Mouse (Mus musculus) stomach, postnatal 0 days (tissue): ENCODE measurements around the gene Rbpms2. TPM values are rescaled to one million over a fixed set of nuclear protein-coding genes. Genes with fewer than 3 reads are reported as not detected.
A peak's percentile ranks its signal among the peaks of the same experiment; 100 is the strongest.

ENCODE experiments used
- ATAC-seq: fragments of 200-750 bp; cut with Nextera tagmentation; 2 replicates; pipeline ENCODE4 v1.8.0; 2017; ENCODE audit not compliant: low FRiP score, low TSS enrichment
- DNase-seq: peaks from one replicate; pipeline ENCODE4 v3.0.0-alpha.2; 2016; ENCODE audit warnings: low spot score
- H3K27ac ChIP-seq: fragments of 300-500 bp; sonication (generic); replicated peaks from 2 replicates; pipeline ENCODE4 v1.5.1; 2014; ENCODE audit warnings: mild to moderate bottlenecking, control low read depth
- H3K27me3 ChIP-seq: fragments of 300-500 bp; sonication (generic); 2 replicates; pipeline ENCODE4 v1.6.1; 2014; ENCODE audit warnings: low read length; ENCODE audit not compliant: control insufficient read depth, insufficient read depth
- H3K36me3 ChIP-seq: fragments of 300-500 bp; sonication (generic); 2 replicates; pipeline ENCODE4 v1.6.1; 2014; ENCODE audit warnings: low read length, mixed read lengths; ENCODE audit not compliant: control insufficient read depth, insufficient read depth
- H3K4me1 ChIP-seq: fragments of 300-500 bp; sonication (generic); replicated peaks from 2 replicates; pipeline ENCODE4 v1.6.1; 2014; ENCODE audit warnings: antibody characterized with exemption; ENCODE audit not compliant: control insufficient read depth, insufficient read depth
- H3K4me2 ChIP-seq: fragments of 300-500 bp; sonication (generic); replicated peaks from 2 replicates; pipeline ENCODE4 v1.6.1; 2014; ENCODE audit warnings: low read depth, mild to moderate bottlenecking, control low read depth, moderate library complexity
- H3K4me3 ChIP-seq: fragments of 300-500 bp; sonication (generic); 2 replicates; pipeline ENCODE4 v1.5.1; 2014; ENCODE audit warnings: low read depth, low read length, control low read depth
- H3K9ac ChIP-seq: fragments of 300-500 bp; sonication (generic); 2 replicates; pipeline ENCODE4 v1.6.1; 2014; ENCODE audit warnings: mild to moderate bottlenecking, low read length, control low read depth, mixed read lengths
- H3K9me3 ChIP-seq: fragments of 300-500 bp; sonication (generic); 2 replicates; pipeline ENCODE4 v1.6.1; 2016; ENCODE audit warnings: low read length; ENCODE audit not compliant: control insufficient read depth
- CTCF ChIP-seq: IDR thresholded peaks from 2 replicates; pipeline ENCODE4 v1.5.1; 2016; ENCODE audit warnings: antibody characterized with exemption, low read depth, mild to moderate bottlenecking, moderate library complexity
- EP300 ChIP-seq: optimal IDR thresholded peaks from 2 replicates; pipeline ENCODE3; 2016; ENCODE audit warnings: antibody characterized with exemption
- WGBS: fragments of 180-500 bp; shearing (Covaris S2); extraction: QIAGEN DNeasy Blood & Tissue Kit; methylation state at CpG from one replicate; pipeline ENCODE4 v1.1.7; 2014; 5-methylcytosine and 5-hydroxymethylcytosine counted together
- polyA plus RNA-seq: library from polyadenylated mRNA; unstranded; fragments of >200 nt; fragmentation: Nextera tagmentation; extraction: Ambion mirVana; gene quantifications from 2 replicates; pipeline ENCODE4 v1.2.1, GENCODE M21; 2015

Rbpms2 gene
- polyA plus RNA-seq, 1 experiment from 2014 or later, result 19.9 TPM

DNA sequence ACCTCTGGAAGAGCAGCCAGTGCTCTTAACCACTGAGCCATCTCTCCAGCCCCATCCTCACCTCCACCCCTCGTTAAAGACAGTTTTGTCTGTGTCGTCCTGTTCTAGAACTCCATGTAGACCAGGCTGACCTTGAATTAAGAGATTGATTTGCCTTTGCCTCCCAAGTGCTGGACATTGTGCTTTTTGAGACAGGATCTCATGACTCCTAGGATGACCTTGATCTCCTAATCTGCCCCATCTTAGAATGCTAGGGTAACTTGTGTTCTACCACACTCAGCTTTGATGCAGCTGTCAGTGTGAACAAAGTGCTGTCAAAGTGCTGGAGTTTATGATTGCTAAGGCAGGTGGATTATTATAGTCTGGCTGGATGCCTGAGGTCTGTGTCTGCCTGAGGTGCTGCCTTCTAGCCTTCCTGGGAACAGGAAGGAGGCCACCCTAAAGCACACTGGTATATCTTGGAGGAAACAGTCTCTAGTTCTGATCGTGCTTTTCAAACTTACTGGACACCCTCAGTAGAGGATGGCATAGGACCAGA, 25.3 kb downstream of the Rbpms2 start:
- Histone ChIP-seq H3K4me3 (no peak overlapping the region), H3K9me3 (no peaks in the 10 kb centered on the region), H3K27ac (no peak overlapping the region), H3K9ac (no peak overlapping the region), H3K27me3 (no peaks in the 10 kb centered on the region), H3K4me2 (no peak overlapping the region), H3K4me1 (0 out of 2 replicates have a peak, but pooled peaks cover 2% of the 10 kb centered on the region), H3K36me3 (no peaks in the 10 kb centered on the region)
- no peak for TF ChIP-seq EP300
- TF ChIP-seq CTCF, result no peak
- ATAC-seq, result no peak
- no peak for DNase-seq
- 88% methylated on average over 3 of the region's 3 CpGs for WGBS

DNA sequence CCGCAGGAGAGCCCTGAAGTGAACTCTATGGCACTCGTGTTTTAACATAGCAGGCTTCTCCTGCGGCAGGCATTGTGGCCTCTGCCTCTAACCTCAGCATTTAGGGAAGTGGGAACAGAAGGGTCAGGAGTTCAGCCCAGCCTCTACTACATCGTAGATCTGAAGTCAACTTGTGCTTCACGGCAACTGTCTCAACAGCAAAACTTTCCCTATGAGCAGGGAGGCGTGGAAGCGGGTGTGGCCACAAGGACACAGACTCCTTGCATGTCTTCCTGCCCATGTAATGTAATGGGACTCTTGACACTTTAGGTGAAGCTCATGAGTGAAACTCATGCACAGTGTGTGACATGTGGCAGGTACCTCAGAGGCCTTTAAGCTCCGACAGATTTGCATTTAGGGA, 26.1 kb downstream of the Rbpms2 start:
- Histone ChIP-seq H3K4me3 (no peak overlapping the region), H3K4me2 (no peak overlapping the region), H3K9ac (no peak overlapping the region), H3K4me1 (no peaks in the 10 kb centered on the region), H3K27ac (no peak overlapping the region), H3K27me3 (no peaks in the 10 kb centered on the region), H3K36me3 (no peaks in the 10 kb centered on the region), H3K9me3 (no peaks in the 10 kb centered on the region)
- DNase-seq (no peak), ATAC-seq (no peak)
- 68% methylated on average over 8 of the region's 8 CpGs for WGBS
- TF ChIP-seq EP300, result no peak
- TF ChIP-seq CTCF, result no peak

DNA sequence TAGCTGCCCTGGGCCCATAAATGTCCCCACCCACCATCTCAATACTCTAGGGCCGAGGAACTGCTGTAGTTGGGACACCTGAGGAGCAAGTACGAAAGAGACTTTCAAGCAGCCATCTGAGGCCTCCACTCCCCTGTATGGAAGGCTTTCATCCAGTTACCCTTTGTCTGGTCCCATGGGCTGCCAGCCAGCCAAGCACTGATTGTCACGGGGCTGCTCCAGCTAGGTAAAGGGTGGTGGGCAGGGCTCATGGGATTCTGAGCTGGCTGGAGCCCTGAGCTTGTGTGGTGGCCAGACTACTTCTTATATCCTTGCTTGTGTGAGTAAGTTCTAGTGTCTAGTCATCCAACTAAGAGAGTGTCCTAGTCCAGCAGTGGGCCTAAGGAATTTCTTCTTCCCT, 27.8 kb downstream of the Rbpms2 start:
- Histone ChIP-seq H3K4me2 (no peak overlapping the region), H3K36me3 (no peaks in the 10 kb centered on the region), H3K9me3 (no peaks in the 10 kb centered on the region), H3K27me3 (no peaks in the 10 kb centered on the region), H3K4me3 (no peak overlapping the region), H3K4me1 (no peaks in the 10 kb centered on the region), H3K27ac (no peak overlapping the region), H3K9ac (no peak overlapping the region)
- TF ChIP-seq CTCF (no peak), EP300 (no peak)
- ATAC-seq (no peak), DNase-seq (no peak)
- 76% methylated on average over 3 of the region's 3 CpGs for WGBS

DNA sequence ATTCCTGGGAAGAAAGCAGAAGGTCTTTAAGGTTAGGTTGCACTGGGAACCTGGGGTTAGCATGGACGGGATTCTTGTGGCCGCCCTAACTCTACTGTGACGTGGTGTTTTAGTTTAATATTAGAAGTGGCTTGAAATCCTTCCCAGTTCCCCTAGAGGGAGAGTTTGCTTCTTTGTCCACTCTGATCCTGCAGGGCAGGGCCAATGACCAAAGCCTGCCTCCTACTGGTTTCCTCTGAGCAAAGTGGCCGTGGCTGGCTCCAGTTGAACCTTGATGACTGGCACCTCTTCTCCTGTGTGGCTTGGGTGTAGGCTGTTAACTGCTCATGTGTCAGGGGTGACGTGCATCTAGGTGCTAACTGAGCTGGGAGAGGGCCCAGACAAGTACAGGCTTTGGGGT, 31.6 kb downstream of the Rbpms2 start:
- ATAC-seq (peak; percentile 12; the same call in 1 of the 2 replicates), DNase-seq (no peak)
- H3K27me3 ChIP-seq, result no peaks in the 10 kb centered on the region
- no peak overlapping the region for H3K27ac ChIP-seq
- no peak overlapping the region for H3K4me2 ChIP-seq
- H3K4me3 ChIP-seq, result no peak overlapping the region
- WGBS, result 55% methylated on average over 5 of the region's 5 CpGs
- peak; percentile 67 for TF ChIP-seq CTCF
- TF ChIP-seq EP300, result no peak
- H3K9me3 ChIP-seq, result no peaks in the 10 kb centered on the region
- no peaks in the 10 kb centered on the region for H3K4me1 ChIP-seq
- no peak overlapping the region for H3K9ac ChIP-seq
- H3K36me3 ChIP-seq, result no peaks in the 10 kb centered on the region

DNA sequence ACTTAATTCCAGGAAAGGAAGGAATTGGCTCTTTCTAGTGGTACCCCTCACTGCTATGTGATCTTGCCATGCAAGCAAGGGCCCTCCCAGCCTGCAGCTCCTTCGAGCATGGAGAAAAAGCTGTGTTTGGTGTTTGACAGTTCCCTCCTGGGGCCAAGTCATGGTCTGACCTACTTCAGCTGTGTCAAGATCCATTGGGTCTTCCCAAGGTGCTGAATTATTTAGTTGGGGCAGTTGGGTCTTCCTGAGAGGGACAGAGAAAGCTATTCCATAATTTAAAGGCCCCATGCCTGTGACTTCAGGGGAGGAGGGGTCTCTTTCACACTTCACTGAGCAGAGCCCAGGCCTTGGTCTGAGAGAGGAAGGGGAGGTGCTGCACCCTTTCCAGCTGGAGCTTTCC, 32.0 kb downstream of the Rbpms2 start:
- no peak overlapping the region for H3K9ac ChIP-seq
- WGBS, result 75% methylated on average over 1 of the region's 1 CpGs
- H3K4me3 ChIP-seq, result no peak overlapping the region
- H3K36me3 ChIP-seq, result no peaks in the 10 kb centered on the region
- no peak overlapping the region for H3K27ac ChIP-seq
- no peak overlapping the region for H3K4me2 ChIP-seq
- H3K4me1 ChIP-seq, result no peaks in the 10 kb centered on the region
- no peak for TF ChIP-seq EP300
- TF ChIP-seq CTCF, result no peak
- ATAC-seq (no peak), DNase-seq (no peak)
- H3K27me3 ChIP-seq, result no peaks in the 10 kb centered on the region
- no peaks in the 10 kb centered on the region for H3K9me3 ChIP-seq

DNA sequence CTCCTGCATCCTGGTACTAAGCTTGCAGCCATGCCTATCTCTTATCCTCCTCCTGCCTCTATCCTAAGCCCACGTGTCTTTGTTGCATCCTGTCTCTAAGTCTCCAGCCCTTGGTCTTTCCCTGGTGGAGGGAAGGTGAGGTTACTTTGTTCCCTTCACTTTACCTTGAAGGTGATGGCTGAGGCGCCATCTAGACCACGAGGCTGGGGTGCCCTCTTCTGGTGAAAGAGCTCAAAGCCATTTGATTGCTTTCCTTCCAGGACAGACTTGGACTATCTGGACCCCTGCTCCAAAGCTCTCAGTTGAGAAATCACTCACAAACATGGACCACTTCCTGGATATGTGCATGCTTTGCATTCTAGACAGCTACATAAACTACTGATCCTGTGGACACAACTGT, 34.7 kb downstream of the Rbpms2 start:
- Histone ChIP-seq H3K4me2 (no peak overlapping the region), H3K27ac (no peak overlapping the region), H3K9me3 (no peaks in the 10 kb centered on the region), H3K36me3 (no peaks in the 10 kb centered on the region), H3K4me1 (no peaks in the 10 kb centered on the region), H3K9ac (no peak overlapping the region), H3K27me3 (no peaks in the 10 kb centered on the region), H3K4me3 (no peak overlapping the region)
- ATAC-seq (peak; percentile 18; the same call in 1 of the 2 replicates), DNase-seq (peak; percentile 73)
- TF ChIP-seq CTCF (peak; percentile 95), EP300 (no peak)
- 5% methylated on average over 3 of the region's 3 CpGs for WGBS
